Mouse (Mus musculus) gastrocnemius, postnatal 10 days (tissue): ENCODE results near the gene Fa2h. TPM values are rescaled to one million over a fixed set of nuclear protein-coding genes. Genes with fewer than 3 reads are reported as not detected.
"Not testable (repeated sequence)": the region's sequence is repeated elsewhere in the genome, so short reads cannot be mapped to it uniquely, and the experiment has no call there.

Experiments
- DNase-seq: peaks from one replicate; pipeline ENCODE4 v3.0.0; 2021; ENCODE audit warnings: mixed read lengths
- total RNA-seq, 2 experiments: library from RNA; stranded (reverse); gene quantifications; 2 replicates each; pipeline ENCODE4 v1.2.3; 2021

Fa2h gene
- total RNA-seq, 2 experiments from 2014 or later, result 4.6 to 6.1 TPM

DNA sequence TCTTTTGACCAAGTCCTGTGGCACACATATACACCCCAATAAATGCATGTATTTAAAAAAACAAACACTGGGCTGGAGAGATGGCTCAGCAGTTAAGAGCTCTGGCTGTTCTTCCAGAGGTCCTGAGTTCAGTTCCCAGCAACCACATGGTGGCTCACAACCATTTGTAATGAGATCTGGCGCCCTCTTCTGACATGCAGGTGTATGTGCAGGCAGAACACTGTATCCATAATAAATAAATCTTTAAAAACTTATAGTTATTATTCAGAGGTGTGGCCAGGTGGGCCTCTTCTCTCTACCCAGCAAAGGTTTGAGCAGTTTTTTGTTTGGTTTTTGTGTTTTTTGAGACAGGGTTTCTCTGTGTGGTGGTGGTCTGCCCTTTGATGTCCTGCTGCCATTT lies 34.7 kb downstream of the Fa2h start:
- no peak for DNase-seq

DNA sequence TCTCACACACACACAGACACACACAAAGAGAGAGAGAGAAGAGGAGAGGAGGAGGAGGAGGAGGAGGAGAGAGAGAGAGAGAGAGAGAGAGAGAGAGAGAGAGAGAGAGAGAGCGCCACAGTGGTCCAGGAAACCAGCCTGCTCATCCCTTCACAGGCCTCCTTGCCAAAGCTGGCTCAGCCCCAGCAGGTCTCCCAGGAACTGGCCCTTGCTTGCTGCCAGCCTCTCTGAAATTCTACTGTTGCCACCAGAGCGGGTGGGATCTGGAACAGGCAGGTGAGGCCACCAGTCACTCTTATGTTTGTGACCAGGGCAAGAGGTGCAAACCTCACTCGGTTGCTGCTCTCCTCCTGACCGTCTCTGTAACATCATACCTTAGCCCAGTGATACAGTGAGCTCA lies 36.2 kb downstream of the Fa2h start:
- DNase-seq, result no peak

DNA sequence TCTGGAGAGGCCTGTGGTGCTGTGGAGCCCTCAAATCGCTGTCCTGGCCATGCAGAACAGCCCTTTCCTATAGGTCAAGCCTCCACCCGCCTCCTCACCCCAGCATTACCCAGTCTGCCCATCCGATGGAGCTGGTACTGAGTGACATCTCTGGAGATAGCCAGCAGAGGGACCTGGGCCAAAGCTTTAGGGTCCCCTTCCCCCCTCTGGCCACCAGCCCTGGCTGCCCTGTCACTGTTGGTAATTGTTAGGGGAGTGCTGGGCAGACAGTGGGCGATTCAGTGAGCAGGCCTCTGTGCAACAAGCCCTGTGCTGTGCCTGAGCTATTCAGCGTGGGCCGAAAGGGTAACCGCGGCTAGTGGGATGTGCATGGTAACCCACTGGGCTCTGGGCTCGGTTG lies 40.1 kb downstream of the Fa2h start:
- DNase-seq, result no peak

DNA sequence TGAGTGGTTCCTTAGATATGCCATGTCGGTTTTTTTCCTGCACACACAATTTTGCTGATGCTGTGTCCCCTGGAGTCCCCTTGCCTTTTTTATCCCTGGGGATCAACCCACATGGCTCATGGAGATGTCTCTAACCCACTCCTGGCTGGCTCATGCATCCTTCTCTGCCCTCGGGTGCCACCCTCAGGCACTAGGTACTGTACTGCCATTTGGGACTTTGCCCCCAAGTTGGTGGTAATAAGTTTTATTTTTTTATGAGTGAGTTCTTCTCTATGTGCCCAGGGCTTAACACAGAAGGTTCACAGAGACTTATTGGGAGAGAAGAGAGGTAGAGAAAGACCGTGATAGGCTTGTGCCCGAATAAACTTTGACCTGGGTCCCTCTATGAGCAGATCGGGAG lies 41.3 kb downstream of the Fa2h start:
- DNase-seq, result no peak

DNA sequence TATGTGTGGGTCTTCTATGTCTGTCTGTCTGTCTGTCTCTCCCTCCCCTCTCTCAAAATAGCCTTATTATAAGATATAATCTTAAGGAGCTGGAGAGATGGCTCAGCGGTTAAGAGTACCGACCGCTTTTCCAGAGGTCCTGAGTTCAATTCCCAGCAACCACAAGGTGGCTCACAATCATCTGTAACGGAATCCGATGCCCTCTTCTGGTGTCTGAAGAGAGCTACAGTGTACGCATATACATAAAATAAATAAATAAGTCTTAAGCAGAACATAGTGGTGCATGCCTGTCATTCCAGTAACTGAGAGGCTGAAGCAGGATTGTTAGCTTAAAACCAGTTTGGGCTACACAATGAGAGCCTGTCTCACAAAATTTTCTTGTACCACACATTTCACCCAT lies 43.0 kb downstream of the Fa2h start:
- no peak for DNase-seq

DNA sequence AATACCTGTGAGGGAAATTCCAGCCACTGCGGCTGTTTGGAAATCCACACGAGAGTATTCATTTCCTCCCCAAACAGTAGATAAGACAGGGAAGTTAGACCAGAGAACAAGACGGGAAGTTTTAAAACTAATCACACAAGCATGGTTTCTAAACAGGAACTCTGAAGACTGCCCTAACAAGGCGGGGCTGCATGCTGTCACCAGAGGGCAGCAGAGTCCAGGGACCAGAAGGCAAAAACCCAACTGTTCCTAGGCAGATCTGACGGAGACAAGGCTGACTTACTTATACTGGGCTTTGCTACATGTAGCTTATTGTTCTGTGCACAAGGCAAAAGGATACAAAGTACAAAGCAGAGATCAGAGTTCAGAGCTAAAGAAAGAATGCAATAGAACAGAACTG lies 50.4 kb downstream of the Fa2h start:
- peak; percentile 82 for DNase-seq

DNA sequence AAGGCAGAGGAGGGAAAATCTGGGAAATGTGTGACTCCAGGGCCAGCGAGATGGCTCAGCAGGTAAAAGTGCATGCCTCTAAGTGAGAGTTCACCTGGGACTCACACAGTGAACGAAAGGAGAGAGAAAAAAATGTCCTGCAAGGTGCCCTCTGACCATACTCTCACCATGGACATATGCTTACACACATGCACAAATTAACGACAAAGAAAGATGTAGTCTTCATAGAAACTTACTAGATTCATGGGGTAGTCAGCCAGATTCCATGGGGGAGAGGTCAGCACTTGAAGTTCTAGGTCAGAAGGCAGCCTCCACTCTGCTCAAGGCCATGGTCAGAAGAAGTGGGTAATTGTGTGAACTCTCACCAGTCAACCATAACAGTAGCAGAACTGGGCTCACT lies 53.4 kb downstream of the Fa2h start:
- DNase-seq, result no peak

DNA sequence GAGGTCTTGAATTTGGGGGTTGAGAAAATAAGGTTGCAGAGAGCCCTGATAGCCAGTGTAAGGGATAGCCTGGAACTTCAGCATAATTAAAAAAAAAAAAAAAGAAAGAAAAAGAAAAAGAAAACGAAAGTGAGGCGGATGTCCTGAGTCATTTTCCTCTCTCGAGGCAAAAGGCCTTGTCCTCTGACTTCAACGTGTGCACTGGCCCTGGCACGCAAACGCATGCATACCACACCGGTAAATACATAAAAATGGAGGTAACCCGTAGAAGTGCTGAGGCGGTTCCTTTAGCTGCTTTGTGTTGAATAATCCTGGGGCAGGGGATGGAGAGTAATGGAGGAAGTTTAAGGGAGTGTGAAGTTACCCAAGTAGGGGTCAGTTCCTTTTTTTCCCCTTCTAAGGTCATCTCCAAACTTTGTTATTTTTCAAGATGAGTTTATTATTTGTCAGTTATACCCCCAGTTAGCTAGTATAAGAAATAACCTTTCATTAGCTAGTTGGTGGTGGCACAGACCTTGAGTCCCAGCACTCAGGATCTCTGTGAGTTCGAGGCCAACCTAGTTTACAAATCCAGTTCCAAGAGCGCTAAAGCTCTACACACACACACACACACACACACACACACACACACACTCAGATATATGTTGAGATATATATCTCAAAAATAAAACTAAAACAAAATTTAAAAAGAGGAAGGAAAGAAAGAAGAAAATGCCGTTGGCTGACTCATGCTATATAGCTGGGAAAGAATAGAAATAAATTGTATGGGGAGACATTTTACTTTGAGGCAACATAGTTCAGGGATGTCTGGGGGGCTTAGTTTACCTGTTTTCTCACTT lies 55.0 kb downstream of the Fa2h start:
- no peak for DNase-seq

DNA sequence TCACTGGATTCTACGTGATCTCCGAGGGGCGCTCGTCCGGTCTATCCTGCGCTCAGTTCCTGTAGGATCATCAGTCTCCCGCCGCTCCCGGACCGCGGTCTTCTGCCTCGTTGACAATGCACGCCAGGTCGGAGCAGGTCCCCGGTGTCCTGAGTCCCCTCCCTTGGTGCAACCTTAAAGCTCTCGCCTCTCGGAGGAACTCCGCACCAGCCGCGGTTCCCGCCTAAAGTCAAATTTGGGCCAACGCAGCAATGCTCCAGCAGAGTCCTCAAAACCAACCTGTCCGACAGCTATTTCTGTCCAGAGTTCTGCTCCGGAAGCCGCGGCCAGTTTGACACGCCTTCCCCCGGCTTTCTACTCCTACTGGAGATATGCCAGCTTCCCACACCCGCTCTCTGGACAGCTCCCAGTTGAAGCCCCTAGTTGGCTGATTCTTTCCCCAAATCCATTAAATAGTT lies 55.7 kb downstream of the Fa2h start, which contains the start of gene Mlkl:
Mlkl (minus strand) TSS at position 288 of the 458 bp plus-strand sequence.
- peak; percentile 35 for DNase-seq

DNA sequence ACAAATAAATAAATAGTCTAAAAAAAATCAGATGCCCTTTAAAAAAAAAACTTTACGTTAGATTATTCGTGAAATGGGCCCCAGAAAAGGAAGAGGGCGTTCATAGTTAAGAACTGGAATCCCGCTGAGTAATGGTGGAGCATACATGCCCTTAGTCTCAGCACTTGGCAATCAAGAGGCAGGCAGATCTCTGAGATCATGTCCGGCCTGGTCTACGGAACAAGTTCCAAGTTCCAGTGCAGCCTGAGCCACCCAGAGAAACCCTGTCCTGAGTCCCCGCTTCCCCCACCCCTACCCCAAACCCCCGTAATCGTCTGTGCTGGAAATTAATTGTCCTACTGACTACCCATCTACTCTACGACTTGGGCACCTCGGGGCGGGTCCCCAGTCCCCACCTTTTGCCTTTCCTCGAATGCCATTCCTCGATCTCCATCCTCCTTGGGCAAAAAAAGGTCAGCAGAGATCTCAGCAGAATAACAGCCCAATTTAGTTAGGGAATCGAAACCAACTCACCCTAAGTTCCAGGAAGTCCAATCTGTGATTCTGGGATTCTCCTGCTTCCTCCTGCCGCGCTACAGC lies 56.2 kb downstream of the Fa2h start:
- no peak for DNase-seq

DNA sequence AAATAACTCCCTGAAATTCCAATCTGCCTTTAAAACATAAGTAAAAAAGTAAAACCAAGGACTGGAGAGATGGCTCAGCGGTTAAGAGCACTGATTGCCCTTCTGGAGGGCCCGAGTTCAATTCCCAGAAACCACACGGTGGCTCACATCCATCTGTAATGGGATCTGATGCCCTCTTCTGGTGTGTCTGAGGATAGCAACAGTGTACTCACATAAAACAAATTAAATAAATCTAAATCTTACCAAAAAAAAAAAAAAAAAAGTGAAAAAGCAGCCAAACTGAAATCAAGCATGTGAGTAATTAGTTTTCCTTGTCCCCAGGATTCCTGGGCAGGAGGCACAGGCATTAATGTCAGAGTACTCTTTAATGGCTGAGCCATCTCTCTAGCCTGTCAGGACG lies 56.9 kb downstream of the Fa2h start:
- no peak for DNase-seq

DNA sequence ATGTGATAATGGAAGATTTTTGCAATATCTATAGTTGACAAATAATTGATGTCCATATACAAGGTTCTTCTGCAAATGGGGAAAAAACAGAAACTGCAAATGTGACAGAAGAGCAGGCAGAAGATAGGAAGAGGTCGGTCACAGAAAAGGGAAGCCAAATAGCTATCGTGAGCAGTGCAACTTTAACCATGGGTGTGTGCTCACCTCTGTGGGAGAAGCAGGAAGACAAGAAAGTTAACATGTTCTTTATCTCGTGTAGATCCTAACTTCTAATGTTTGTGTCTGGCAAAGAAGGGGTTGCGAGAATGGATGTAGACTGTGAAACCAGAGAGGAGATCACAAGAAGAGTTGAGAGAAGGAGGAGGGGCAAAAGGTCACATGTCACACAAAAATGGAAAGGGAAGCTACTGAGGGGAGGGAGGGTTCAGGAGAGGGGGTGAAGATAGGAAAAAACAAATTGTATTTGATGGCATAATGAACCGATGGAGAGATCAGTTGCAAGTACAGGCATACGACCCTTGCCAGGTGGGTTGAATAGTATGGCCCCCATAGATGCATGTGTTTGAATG lies 68.3 kb downstream of the Fa2h start:
- DNase-seq, result no peak

DNA sequence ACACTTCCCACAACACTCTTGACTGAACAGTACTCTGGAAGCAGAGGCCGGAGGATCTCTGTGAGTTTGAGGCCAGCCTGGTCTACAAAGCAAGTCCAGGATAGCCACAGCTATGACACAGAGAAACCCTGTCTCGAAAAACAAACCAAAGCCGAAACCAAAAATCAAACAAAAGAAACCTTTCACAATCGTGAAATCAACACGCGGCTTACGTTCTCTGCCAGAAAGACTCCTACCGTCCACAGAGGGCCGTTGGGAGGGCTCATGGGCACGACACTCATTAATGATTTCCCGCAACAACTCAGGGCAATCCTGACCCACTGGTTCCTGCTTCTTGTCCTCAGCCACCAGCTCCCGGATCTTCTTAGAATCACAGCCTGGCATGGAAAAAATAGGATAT lies 78.9 kb downstream of the Fa2h start:
- DNase-seq, result no peak

DNA sequence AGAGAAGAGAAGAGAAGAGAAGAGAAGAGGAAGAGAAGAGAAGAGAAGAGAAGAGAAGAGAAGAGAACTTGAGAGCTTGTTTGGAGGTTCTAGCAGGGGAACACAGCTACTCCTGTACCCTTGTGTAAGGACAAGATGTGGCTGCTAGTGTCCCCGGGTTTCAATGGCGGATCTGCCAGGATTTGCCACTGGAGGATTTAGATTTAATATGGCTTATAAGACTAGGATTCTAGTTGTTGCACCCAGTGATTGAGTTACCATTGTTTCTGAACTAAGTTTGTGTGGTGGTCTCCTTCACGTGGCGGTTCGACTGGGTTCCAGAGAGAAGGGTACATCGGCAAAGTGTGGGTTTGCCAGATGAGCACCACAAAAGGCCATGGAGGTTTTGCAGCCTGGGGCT lies 79.7 kb downstream of the Fa2h start:
- not testable (repeated sequence) for DNase-seq

DNA sequence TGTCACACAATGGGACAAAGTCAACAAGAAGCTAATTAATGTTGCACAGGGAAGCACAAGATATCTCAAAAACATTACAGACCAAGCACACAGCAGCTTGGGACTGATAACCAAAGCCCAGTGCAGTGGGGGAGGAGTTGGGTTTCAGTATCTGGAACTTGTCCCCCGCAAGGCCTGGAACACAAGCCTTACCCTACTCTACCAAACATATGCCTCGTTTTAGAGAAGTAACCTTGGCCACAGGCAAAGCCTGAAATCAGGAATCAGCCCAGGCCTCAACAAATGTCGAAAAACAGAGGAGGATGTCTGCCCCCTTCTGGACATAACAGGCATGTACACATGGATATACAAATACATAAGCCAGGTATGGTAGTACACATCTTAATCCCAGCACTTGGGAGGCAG lies 80.9 kb downstream of the Fa2h start:
- no peak for DNase-seq

DNA sequence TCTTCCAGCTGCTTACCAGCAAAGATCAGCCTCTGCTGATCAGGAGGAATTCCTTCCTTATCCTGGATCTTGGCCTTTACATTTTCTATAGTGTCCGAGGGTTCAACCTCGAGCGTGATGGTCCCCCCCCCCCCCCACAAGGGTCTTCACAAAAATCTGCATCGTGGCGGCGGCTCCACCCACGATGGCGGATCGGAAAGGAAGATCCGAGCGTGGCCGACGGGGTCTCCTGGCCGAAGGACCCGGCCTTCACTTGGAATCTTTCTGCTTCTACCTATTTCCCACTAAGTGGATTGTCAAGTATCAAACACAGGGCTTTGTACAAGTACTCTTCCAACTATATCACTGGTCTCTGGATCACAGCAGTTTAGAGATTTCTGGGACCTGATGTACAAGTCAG lies 83.6 kb downstream of the Fa2h start:
- DNase-seq, result not testable (repeated sequence)

DNA sequence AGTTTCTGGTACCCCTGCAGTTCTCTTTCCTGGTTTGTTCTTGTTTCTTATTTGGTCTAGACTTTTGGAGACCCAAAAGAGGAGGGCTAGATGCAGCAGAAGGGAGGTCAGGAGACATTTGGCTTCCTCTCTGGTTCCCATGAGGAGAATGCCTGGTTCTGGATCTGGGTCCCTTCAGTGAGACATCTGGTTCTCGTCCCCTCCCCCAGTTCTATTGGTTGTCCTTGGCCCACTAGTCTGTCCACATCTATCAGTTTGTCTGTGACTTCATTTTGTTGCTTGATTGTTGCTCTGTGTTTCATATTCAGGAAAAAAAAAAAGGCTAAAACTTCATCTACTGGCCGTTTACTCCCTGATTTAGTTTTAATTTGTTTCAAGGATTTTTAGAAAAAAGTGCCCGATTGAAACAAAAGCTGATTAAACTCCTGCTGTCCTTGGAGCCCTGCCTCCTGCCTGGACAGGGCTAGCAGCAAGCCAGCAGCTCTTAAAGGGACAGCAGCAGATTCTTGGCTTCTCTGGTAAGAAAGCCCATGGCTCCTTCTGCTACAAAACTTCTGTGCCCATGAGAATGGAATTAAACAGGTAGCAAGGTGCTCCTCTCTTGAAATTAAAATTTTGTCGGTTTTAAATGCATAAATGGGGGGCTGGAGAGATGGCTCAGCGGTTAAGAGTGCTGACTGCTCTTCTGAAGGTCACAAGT lies 88.4 kb downstream of the Fa2h start:
- no peak for DNase-seq

DNA sequence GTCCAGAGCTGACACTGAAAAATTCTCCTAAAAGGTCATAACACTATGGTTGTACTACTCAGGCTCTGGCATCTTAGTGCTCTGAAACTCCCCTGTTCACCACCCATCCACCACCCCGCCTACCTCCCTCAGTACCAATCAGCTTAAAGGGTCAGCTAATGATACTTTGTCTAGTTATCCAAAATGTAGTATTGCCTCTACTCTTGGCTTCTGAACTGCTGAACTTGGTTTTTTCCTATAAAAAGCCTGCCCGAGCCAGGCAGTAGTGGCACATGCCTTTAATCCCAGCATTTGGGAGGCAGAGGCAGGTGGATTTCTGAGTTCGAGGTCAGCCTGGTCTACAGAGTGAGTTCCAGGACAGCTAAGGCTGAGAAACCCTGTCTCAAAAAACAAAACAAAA lies 89.3 kb downstream of the Fa2h start:
- DNase-seq, result no peak

DNA sequence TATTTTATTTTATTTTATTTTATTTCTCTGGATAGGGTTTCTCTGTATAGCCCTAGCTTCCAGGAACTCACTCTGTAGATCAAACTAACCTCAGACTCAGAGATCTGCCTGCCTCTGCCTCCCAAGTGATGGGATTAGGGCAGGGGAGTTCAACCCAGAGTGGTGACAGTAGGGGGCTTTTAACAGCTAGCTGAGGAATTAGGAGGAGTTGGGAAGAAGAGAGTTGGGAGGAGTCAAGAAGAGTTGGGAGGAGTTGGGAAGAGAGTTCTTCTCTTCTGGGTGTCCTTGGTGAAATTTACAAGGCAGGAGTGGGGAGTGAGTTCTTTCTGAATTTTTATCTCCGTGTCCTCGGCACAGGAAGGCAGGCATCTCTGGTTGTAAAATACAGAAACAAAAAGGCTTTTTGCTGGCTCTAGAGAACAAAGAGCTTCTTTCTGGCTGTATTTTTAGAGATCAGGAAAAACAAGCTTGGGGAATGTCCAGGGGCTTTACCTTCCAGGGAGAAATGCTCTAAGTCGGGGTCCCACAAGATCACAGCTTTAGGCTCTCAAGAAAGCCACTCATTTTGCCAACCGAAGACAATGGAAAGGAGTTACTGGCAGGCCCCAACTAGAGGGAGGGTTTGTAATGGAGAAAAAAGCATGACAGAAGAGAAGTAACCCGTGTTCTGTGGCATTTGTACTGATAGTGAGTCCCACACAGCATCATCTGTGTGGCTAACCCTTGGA lies 90.4 kb downstream of the Fa2h start:
- not testable (repeated sequence) for DNase-seq

DNA sequence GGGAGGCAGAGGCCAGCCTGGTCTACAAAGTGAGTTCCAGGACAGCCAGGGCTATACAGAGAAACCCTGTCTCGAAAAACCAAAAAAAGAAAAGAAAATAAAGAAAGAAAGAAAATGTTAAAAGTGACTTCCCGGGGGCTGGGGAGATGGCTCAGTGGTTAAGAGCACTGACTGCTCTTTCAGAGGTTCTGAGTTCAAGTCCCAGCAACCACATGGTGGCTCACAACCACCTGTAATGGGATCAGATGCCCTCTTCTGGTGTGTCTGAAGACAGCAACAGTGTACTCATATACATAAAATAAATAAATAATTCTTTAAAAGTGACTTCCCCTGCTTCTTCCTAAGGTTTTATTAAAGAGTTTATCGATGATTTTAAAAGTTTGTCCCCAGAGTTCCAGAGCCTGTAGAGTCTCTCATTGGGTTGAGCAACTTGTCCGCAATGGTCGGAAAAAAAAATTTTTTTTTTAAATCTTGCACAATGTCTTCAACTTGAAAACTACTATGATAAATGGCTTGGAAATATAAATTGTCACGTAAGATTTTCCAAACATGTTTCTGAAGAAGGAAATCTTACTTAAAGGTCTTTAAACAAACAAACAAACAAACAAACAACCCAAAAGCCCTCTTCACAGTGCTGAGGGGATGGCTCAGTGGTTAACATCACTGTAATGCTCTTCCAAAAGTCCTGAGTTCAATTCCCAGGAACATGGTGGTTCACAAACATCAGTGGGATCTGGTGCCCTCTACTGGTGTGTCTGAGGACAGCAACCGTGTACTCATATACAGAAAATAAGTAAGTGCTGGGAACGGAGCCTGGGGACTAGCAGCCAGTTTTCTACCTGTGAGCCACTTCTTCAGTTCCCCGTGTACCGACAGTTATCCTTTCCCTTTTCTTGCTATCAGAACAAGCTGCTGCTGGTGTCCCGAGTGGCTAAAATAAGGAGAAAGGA lies 92.8 kb downstream of the Fa2h start:
- DNase-seq, result no peak
